Mouse (Mus musculus) MEL (cell line): ENCODE results near the gene Mbnl1. TPM values are rescaled to one million over a fixed set of nuclear protein-coding genes. Genes with fewer than 3 reads are reported as not detected.
A peak's percentile ranks its signal among the peaks of the same experiment; 100 is the strongest.

Source experiments
- DNase-seq: peaks from one replicate; pipeline ENCODE4 v3.0.0; 2011; ENCODE audit warnings: low read depth, low spot score
- H3K27ac ChIP-seq: 2 replicates; pipeline ENCODE4 v1.5.1; 2012; ENCODE audit warnings: low read depth, mild to moderate bottlenecking, control low read depth, low read length, moderate library complexity; ENCODE audit not compliant: control insufficient read depth
- H3K27me3 ChIP-seq, 2 experiments: fragments of 150-350 bp in 1 of 2; sonication (generic) in 1 of 2; 2 replicates each; pipeline ENCODE4 v1.6.1; 2012; ENCODE audit warnings: low read length in 2 of 2, mild to moderate bottlenecking in 2 of 2, improper control_type of control experiment in 1 of 2, moderate library complexity in 1 of 2; ENCODE audit not compliant: insufficient read depth in 2 of 2, control insufficient read depth in 1 of 2
- H3K36me3 ChIP-seq, 2 experiments: 2 replicates each; pipeline ENCODE4 v1.6.1; 2012 to 2014; ENCODE audit warnings: low read length in 2 of 2, improper control_type of control experiment in 1 of 2, inconsistent platforms in 1 of 2, mild to moderate bottlenecking in 1 of 2; ENCODE audit not compliant: insufficient read depth in 2 of 2, control insufficient read depth in 1 of 2
- H3K4me1 ChIP-seq, 2 experiments: fragments of 150-350 bp in 1 of 2; sonication (generic) in 1 of 2; 2 replicates each; pipeline ENCODE4 v1.6.1; 2012; ENCODE audit warnings: low read length in 2 of 2, improper control_type of control experiment in 1 of 2, mild to moderate bottlenecking in 1 of 2; ENCODE audit not compliant: insufficient read depth in 2 of 2, control insufficient read depth in 1 of 2
- H3K4me3 ChIP-seq, 2 experiments: fragments of 150-350 bp in 1 of 2; sonication (generic) in 1 of 2; 2 replicates each; pipeline ENCODE4 v1.5.1; 2012; ENCODE audit warnings: low read depth in 2 of 2, low read length in 2 of 2, mild to moderate bottlenecking in 2 of 2, moderate library complexity in 2 of 2, control low read depth in 1 of 2, improper control_type of control experiment in 1 of 2; ENCODE audit not compliant: control insufficient read depth in 1 of 2, insufficient read depth in 1 of 2
- H3K79me2 ChIP-seq: 2 replicates; pipeline ENCODE4 v1.6.1; 2012; ENCODE audit warnings: mild to moderate bottlenecking, low read length, moderate library complexity; ENCODE audit not compliant: control insufficient read depth, poor library complexity, insufficient read depth
- H3K9ac ChIP-seq: 2 replicates; pipeline ENCODE4 v1.6.1; 2012; ENCODE audit warnings: low read depth, mild to moderate bottlenecking, control low read depth, low read length, moderate library complexity; ENCODE audit not compliant: control insufficient read depth, poor library complexity, severe bottlenecking
- H3K9me3 ChIP-seq: fragments of 150-350 bp; sonication (generic); replicated peaks from 2 replicates; pipeline ENCODE4 v1.6.1; 2012; ENCODE audit warnings: mild to moderate bottlenecking, low read length, improper control_type of control experiment, moderate library complexity; ENCODE audit not compliant: insufficient read depth
- CTCF ChIP-seq, 3 experiments: IDR thresholded peaks in 2 of 3; conservative IDR thresholded peaks in 1 of 3; 2 replicates each; pipeline ENCODE4 v1.5.1; 2011 to 2012; ENCODE audit warnings: low read length in 3 of 3, low read depth in 2 of 3, mild to moderate bottlenecking in 2 of 3, improper control_type of control experiment in 1 of 3, inconsistent platforms in 1 of 3, mixed read lengths in 1 of 3, moderate library complexity in 1 of 3; ENCODE audit not compliant: control insufficient read depth in 1 of 3, insufficient read depth in 1 of 3, poor library complexity in 1 of 3, severe bottlenecking in 1 of 3
- E2F4 ChIP-seq: IDR thresholded peaks from 2 replicates; pipeline ENCODE4 v1.6.1; 2011; ENCODE audit warnings: low read depth, low read length, improper control_type of control experiment, borderline replicate concordance
- ELF1 ChIP-seq: IDR thresholded peaks from 2 replicates; pipeline ENCODE4 v1.6.1; 2014; ENCODE audit warnings: low read depth, mild to moderate bottlenecking, inconsistent platforms, low read length, improper control_type of control experiment, moderate library complexity
- EP300 ChIP-seq, 2 experiments: IDR thresholded peaks; 2 replicates each; pipeline ENCODE4 v1.6.1; 2011; ENCODE audit warnings: improper control_type of control experiment in 2 of 2, low read length in 2 of 2, low read depth in 1 of 2, mild to moderate bottlenecking in 1 of 2
- ETS1 ChIP-seq: IDR thresholded peaks from 2 replicates; pipeline ENCODE4 v1.6.1; 2012; ENCODE audit warnings: low read depth, mild to moderate bottlenecking, inconsistent platforms, low read length, improper control_type of control experiment, moderate library complexity
- GABPA ChIP-seq: IDR thresholded peaks from 2 replicates; pipeline ENCODE4 v1.6.1; 2012; ENCODE audit warnings: low read depth, mild to moderate bottlenecking, inconsistent platforms, low read length, improper control_type of control experiment, moderate library complexity
- GATA1 ChIP-seq: IDR thresholded peaks from 2 replicates; pipeline ENCODE4 v1.6.1; 2011; ENCODE audit warnings: low read depth, low read length, improper control_type of control experiment
- HCFC1 ChIP-seq: IDR thresholded peaks from 2 replicates; pipeline ENCODE4 v1.6.1; 2012; ENCODE audit warnings: low read depth, mild to moderate bottlenecking, inconsistent platforms, low read length, improper control_type of control experiment, moderate library complexity
- KAT2A ChIP-seq: conservative IDR thresholded peaks from 2 replicates; pipeline ENCODE4 v1.6.1; 2012; ENCODE audit warnings: low read depth, low read length, improper control_type of control experiment, inconsistent platforms
- MAX ChIP-seq: IDR thresholded peaks from 2 replicates; pipeline ENCODE4 v1.6.1; 2011; ENCODE audit warnings: low read length, improper control_type of control experiment
- MAZ ChIP-seq: IDR thresholded peaks from 2 replicates; pipeline ENCODE4 v1.6.1; 2012; ENCODE audit warnings: low read depth, mild to moderate bottlenecking, inconsistent platforms, low read length, improper control_type of control experiment
- MXI1 ChIP-seq: IDR thresholded peaks from 2 replicates; pipeline ENCODE4 v1.6.1; 2011; ENCODE audit warnings: mild to moderate bottlenecking, low read depth, low read length, improper control_type of control experiment
- NELFE ChIP-seq: IDR thresholded peaks from 2 replicates; pipeline ENCODE4 v1.6.1; 2011; ENCODE audit warnings: low read depth, low read length, improper control_type of control experiment
- POLR2A ChIP-seq, 2 experiments: IDR thresholded peaks; 2 replicates each; pipeline ENCODE4 v1.6.1; 2011 to 2012; ENCODE audit warnings: low read length in 2 of 2, mild to moderate bottlenecking in 2 of 2, control low read depth in 1 of 2, improper control_type of control experiment in 1 of 2, low read depth in 1 of 2, moderate library complexity in 1 of 2; ENCODE audit not compliant: control insufficient read depth in 1 of 2, insufficient read depth in 1 of 2, poor library complexity in 1 of 2
- POLR2AphosphoS2 ChIP-seq: IDR thresholded peaks from 2 replicates; pipeline ENCODE4 v1.6.1; 2011; ENCODE audit warnings: low read length, improper control_type of control experiment
- POLR2AphosphoS5 ChIP-seq: IDR thresholded peaks from 2 replicates; pipeline ENCODE4 v1.6.1; 2012; ENCODE audit warnings: low read depth, borderline replicate concordance, mild to moderate bottlenecking, inconsistent platforms, low read length, moderate library complexity, mixed read lengths
- TAL1 ChIP-seq: IDR thresholded peaks from 2 replicates; pipeline ENCODE4 v1.6.1; 2012; ENCODE audit warnings: mild to moderate bottlenecking, inconsistent platforms, low read length, moderate library complexity, mixed read lengths
- TBP ChIP-seq: IDR thresholded peaks from 2 replicates; pipeline ENCODE4 v1.8.0; 2011; ENCODE audit warnings: low read depth, low read length, improper control_type of control experiment
- TCF12 ChIP-seq: IDR thresholded peaks from 2 replicates; pipeline ENCODE4 v1.6.1; 2014; ENCODE audit warnings: low read depth, mild to moderate bottlenecking, inconsistent platforms, low read length, improper control_type of control experiment, moderate library complexity
- UBTF ChIP-seq: IDR thresholded peaks from 2 replicates; pipeline ENCODE4 v1.6.1; 2012; ENCODE audit warnings: low read depth, mild to moderate bottlenecking, inconsistent platforms, low read length, improper control_type of control experiment, moderate library complexity, borderline replicate concordance; ENCODE audit not compliant: insufficient read depth
- USF1 ChIP-seq: IDR thresholded peaks from 2 replicates; pipeline ENCODE4 v1.6.1; 2014; ENCODE audit warnings: low read depth, mild to moderate bottlenecking, inconsistent platforms, low read length, improper control_type of control experiment, moderate library complexity
- ZNF384 ChIP-seq: IDR thresholded peaks from 2 replicates; pipeline ENCODE4 v1.6.1; 2012; ENCODE audit warnings: low read depth, mild to moderate bottlenecking, inconsistent platforms, low read length, improper control_type of control experiment
- polyA plus RNA-seq, 2 experiments: library from polyadenylated mRNA; stranded (reverse) in 1 of 2; unstranded in 1 of 2; fragments of >175 nt in 1 of 2; fragments of >200 nt in 1 of 2; gene quantifications; 2 replicates each; pipeline versions ENCODE4 v1.2.1 to v1.2.4; 2012; ENCODE audit warnings: low replicate concordance in 2 of 2, low read depth in 1 of 2; ENCODE audit not compliant: insufficient read length in 2 of 2, insufficient read depth in 1 of 2, missing spikeins in 1 of 2
- total RNA-seq: library from RNA; depleted of rRNA; stranded (reverse); fragments of 300-350 nt; gene quantifications from 2 replicates; pipeline ENCODE4 v1.2.3, GENCODE M21; 2012

Gene Mbnl1
- total and polyA plus RNA-seq, 3 experiments, result 250 to 371 (median 341) TPM

DNA sequence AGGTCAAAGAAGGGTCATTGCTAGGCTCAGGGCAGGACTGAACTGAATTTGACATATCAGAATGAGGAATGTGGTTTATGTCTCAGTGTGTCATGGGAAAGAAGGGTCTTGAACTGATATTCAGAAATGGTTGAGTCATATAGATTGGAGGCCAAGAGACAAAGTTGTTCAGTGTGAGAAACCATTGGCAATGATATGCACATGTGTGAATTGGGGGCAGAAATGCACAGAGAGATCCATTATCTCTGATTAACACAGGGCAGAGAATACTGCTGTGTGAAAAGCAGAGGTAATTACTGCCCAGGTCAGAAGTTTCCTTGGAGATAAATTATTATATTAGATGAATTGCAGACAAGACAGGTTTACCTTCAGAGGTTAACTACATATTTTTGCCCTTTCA is 10.7 kb downstream of the Mbnl1 start:
- Histone ChIP-seq H3K4me1 (peaks cover 24 to 56% of the 10 kb centered on the region in 2 experiments), H3K27me3 (no peaks in the 10 kb centered on the region), H3K9me3 (no peaks in the 10 kb centered on the region), H3K27ac (no peak overlapping the region), H3K4me3 (no peak overlapping the region), H3K79me2 (peaks cover 72% of the 10 kb centered on the region), H3K36me3 (peaks cover 26 to 74% of the 10 kb centered on the region in 2 experiments), H3K9ac (no peak overlapping the region)
- TF ChIP-seq UBTF (no peak), MXI1 (0 out of 2 replicates have a peak, but pooled peaks have one; percentile 28), KAT2A (no peak), NELFE (no peak), E2F4 (no peak), POLR2AphosphoS5 (no peak), CTCF (IDR thresholded peaks at IDR 0.05 in 2 of 3, conservative IDR thresholded peaks at IDR 0.05 in 1 of 3; ENCODE audit: control insufficient read depth in 1 of 3, insufficient read depth in 1 of 3, low read depth in 2 of 3, low read length in 3 of 3, poor library complexity in 1 of 3, severe bottlenecking in 1 of 3) (no peak), TBP (no peak), ETS1 (peak; percentile 57), HCFC1 (no peak), USF1 (no peak), EP300 (IDR thresholded peaks at IDR 0.05; ENCODE audit: low read depth in 1 of 2, low read length in 2 of 2) (0 out of 4 replicates have a peak, but pooled peaks of 1 of the 2 experiments have one; percentile 24), GABPA (no peak), MAX (no peak), POLR2A (IDR thresholded peaks at IDR 0.05; ENCODE audit: control insufficient read depth in 1 of 2, insufficient read depth in 1 of 2, low read depth in 1 of 2, low read length in 2 of 2, poor library complexity in 1 of 2) (no peak), GATA1 (0 out of 2 replicates have a peak, but pooled peaks have one; percentile 29), TAL1 (peak; percentile 15; the same call in 1 of the 2 replicates), MAZ (no peak), ELF1 (no peak), POLR2AphosphoS2 (no peak), TCF12 (no peak), ZNF384 (no peak)
- peak; percentile 36 for DNase-seq
